Mouse (Mus musculus): ENCODE results near the gene Arrdc5.

GRCm38 (mm10) chr17:56332987-56333386 is 32.9 kb upstream of the Arrdc5 start:
- TF ChIP-seq CTCF (IDR thresholded peaks at IDR 0.05) (peak; percentile 46), EP300 (IDR thresholded peaks at IDR 0.05) (no peak)

Measured in lung, postnatal 0 days (tissue).